ENCODE assay signal across 8 mouse cellular contexts in genomic region chr8:106871931-106872371, GRCm38 (mm10). TPM values are rescaled to one million over a fixed set of nuclear protein-coding genes. Genes with fewer than 3 reads are reported as not detected.
DNase-seq lines count a peak whose midpoint lies in the region; ATAC-seq lines count a peak whose summit lies in the region.

No protein-coding gene starts in this region.

- H3K9me3 ChIP-seq in hindbrain, embryonic 13.5 days: no peaks in the 10 kb centered on the region
- H3K9me3 ChIP-seq in midbrain, embryonic 13.5 days: no peaks in the 10 kb centered on the region
- no peaks in the 10 kb centered on the region for H3K9me3 ChIP-seq in stomach, embryonic 16.5 days (replicated peaks; ENCODE audit: control insufficient read depth, low read length)

- peak; percentile 42 to 46 for DNase-seq in adrenal gland, adult 18-20 months (ENCODE audit: low spot score in 2 of 2)
- DNase-seq in cerebellum, postnatal 14 days: peak; percentile 70 to 73
- DNase-seq in gastrocnemius, adult 8-10 months (ENCODE audit: low spot score in 2 of 2): peak; percentile 48 to 52
- DNase-seq in liver (peak; percentile 42), MN1 (ENCODE audit: low spot score) (no peak)

- H3K9ac ChIP-seq in hindbrain, embryonic 13.5 days: peak overlapping the region; percentile 83
- H3K9ac ChIP-seq in midbrain, embryonic 13.5 days (replicated peaks): peak overlapping the region; percentile 78
- peak overlapping the region; percentile 71 for H3K9ac ChIP-seq in stomach, embryonic 16.5 days (ENCODE audit: low read length)

- H3K4me3 ChIP-seq in hindbrain, embryonic 13.5 days: peak overlapping the region; percentile 68
- peak overlapping the region; percentile 54 for H3K4me3 ChIP-seq in midbrain, embryonic 13.5 days (replicated peaks)
- H3K4me3 ChIP-seq in stomach, embryonic 16.5 days (replicated peaks; ENCODE audit: low read length): peak overlapping the region; percentile 60

- peak overlapping the region; percentile 96 for H3K4me2 ChIP-seq in hindbrain, embryonic 13.5 days
- peak overlapping the region; percentile 94 for H3K4me2 ChIP-seq in midbrain, embryonic 13.5 days (replicated peaks)
- peak overlapping the region; percentile 99 for H3K4me2 ChIP-seq in stomach, embryonic 16.5 days (ENCODE audit: low read depth, low read length)

- H3K4me1 ChIP-seq in hindbrain, embryonic 13.5 days (replicated peaks): peaks cover 35% of the 10 kb centered on the region
- peaks cover 36% of the 10 kb centered on the region for H3K4me1 ChIP-seq in midbrain, embryonic 13.5 days (replicated peaks)
- H3K4me1 ChIP-seq in stomach, embryonic 16.5 days (ENCODE audit: control insufficient read depth, insufficient read depth, low read length): peaks cover 19% of the 10 kb centered on the region

- under 1% methylated on average over 22 of the region's 22 CpGs for WGBS in hindbrain, embryonic 13.5 days
- 1% methylated on average over 22 of the region's 22 CpGs for WGBS in midbrain, embryonic 13.5 days
- 1% methylated on average over 22 of the region's 22 CpGs for WGBS in stomach, embryonic 16.5 days

- H3K27ac ChIP-seq in hindbrain, embryonic 13.5 days: peak overlapping the region; percentile 71
- peak overlapping the region; percentile 65 for H3K27ac ChIP-seq in midbrain, embryonic 13.5 days
- no peak overlapping the region for H3K27ac ChIP-seq in stomach, embryonic 16.5 days (ENCODE audit: low read length)

- ATAC-seq in hindbrain, embryonic 13.5 days (ENCODE audit: low FRiP score): peak; percentile 53
- ATAC-seq in midbrain, embryonic 13.5 days: peak; percentile 77
- ATAC-seq in stomach, embryonic 16.5 days (ENCODE audit: insufficient read depth, low FRiP score): peak; percentile 61

- peaks cover 62% of the 10 kb centered on the region for H3K27me3 ChIP-seq in hindbrain, embryonic 13.5 days
- H3K27me3 ChIP-seq in midbrain, embryonic 13.5 days: peaks cover 55% of the 10 kb centered on the region
- H3K27me3 ChIP-seq in stomach, embryonic 16.5 days (ENCODE audit: control insufficient read depth, insufficient read depth, low read length): peaks cover 7% of the 10 kb centered on the region

- peaks cover 20% of the 10 kb centered on the region for H3K36me3 ChIP-seq in hindbrain, embryonic 13.5 days
- H3K36me3 ChIP-seq in midbrain, embryonic 13.5 days: peaks cover 17% of the 10 kb centered on the region
- 0 out of 2 replicates have a peak, but pooled peaks cover 6% of the 10 kb centered on the region for H3K36me3 ChIP-seq in stomach, embryonic 16.5 days (ENCODE audit: control insufficient read depth, insufficient read depth, low read length)

RNA-seq across cellular contexts. Expression of gene Has3, which starts 1.9 kb away (rescaled TPM):
- total RNA-seq in adrenal gland, adult 18-20 months (2021): under 1 TPM; 0.26 to 0.33 TPM
- total RNA-seq in gastrocnemius, adult 8-10 months (2022): under 1 TPM; 0.65 to 0.94 (median 0.75) TPM
- 0.53 and 0.88 TPM in 2 replicates for polyA plus RNA-seq in hindbrain, embryonic 13.5 days (2015; fragmentation: Nextera tagmentation; extraction: Ambion mirVana)
- polyA plus RNA-seq in midbrain, embryonic 13.5 days (2015; fragmentation: Nextera tagmentation; extraction: Ambion mirVana): 0.97 and 1.3 TPM in 2 replicates
- 0.81 and 0.96 TPM in 2 replicates for polyA plus RNA-seq in stomach, embryonic 16.5 days (2015; fragmentation: Nextera tagmentation; extraction: Ambion mirVana)

RNA-seq across cellular contexts. Expression of gene Utp4, which starts 21.5 kb away (rescaled TPM):
- total RNA-seq in adrenal gland, adult 18-20 months (2021): 10 to 100 TPM; 48.9 to 50.9 TPM
- total RNA-seq in gastrocnemius, adult 8-10 months (2022): 10 to 100 TPM; 21.7 to 26.7 (median 25.3) TPM
- 45.5 and 47.3 TPM in 2 replicates for polyA plus RNA-seq in hindbrain, embryonic 13.5 days (2015; fragmentation: Nextera tagmentation; extraction: Ambion mirVana)
- 44.9 and 48.1 TPM in 2 replicates for polyA plus RNA-seq in midbrain, embryonic 13.5 days (2015; fragmentation: Nextera tagmentation; extraction: Ambion mirVana)
- polyA plus RNA-seq in stomach, embryonic 16.5 days (2015; fragmentation: Nextera tagmentation; extraction: Ambion mirVana): 58.2 and 59.1 TPM in 2 replicates
